Mouse (Mus musculus) lung, embryonic 15.5 days (tissue): Measurements from ENCODE around the gene Asic1. TPM values are rescaled to one million over a fixed set of nuclear protein-coding genes. Genes with fewer than 3 reads are reported as not detected.

ENCODE experiments used
- ATAC-seq: fragments of 200-750 bp; cut with Nextera tagmentation; 2 replicates; pipeline ENCODE4 v1.8.0; 2017; ENCODE audit warnings: moderate number of reproducible peaks, borderline replicate concordance; ENCODE audit not compliant: low FRiP score, low TSS enrichment; ENCODE audit errors: extremely low read depth
- H3K27ac ChIP-seq: fragments of 300-500 bp; sonication (generic); 2 replicates; pipeline ENCODE4 v1.5.1; 2015; ENCODE audit warnings: moderate library complexity, mild to moderate bottlenecking, inconsistent platforms
- H3K27me3 ChIP-seq: fragments of 300-500 bp; sonication (generic); 2 replicates; pipeline ENCODE4 v1.6.1; 2015; ENCODE audit warnings: inconsistent platforms
- H3K36me3 ChIP-seq: fragments of 300-500 bp; sonication (generic); 2 replicates; pipeline ENCODE4 v1.6.1; 2015; ENCODE audit warnings: inconsistent platforms
- H3K4me1 ChIP-seq: fragments of 300-500 bp; sonication (generic); 2 replicates; pipeline ENCODE4 v1.6.1; 2015; ENCODE audit warnings: inconsistent platforms
- H3K4me2 ChIP-seq: fragments of 300-500 bp; sonication (generic); 2 replicates; pipeline ENCODE4 v1.6.1; 2015; ENCODE audit warnings: inconsistent platforms, mild to moderate bottlenecking, moderate library complexity
- H3K4me3 ChIP-seq: fragments of 300-500 bp; sonication (generic); 2 replicates; pipeline ENCODE4 v1.5.1; 2015; ENCODE audit warnings: mild to moderate bottlenecking, inconsistent platforms
- H3K9ac ChIP-seq: fragments of 300-500 bp; sonication (generic); 2 replicates; pipeline ENCODE4 v1.6.1; 2015; ENCODE audit warnings: inconsistent platforms
- H3K9me3 ChIP-seq: fragments of 300-500 bp; sonication (generic); 2 replicates; pipeline ENCODE4 v1.6.1; 2016; ENCODE audit warnings: inconsistent platforms
- WGBS: fragments of 180-500 bp; shearing (Covaris S2); methylation state at CpG from one replicate; pipeline ENCODE4 v1.1.7; 2015; 5-methylcytosine and 5-hydroxymethylcytosine counted together
- polyA plus RNA-seq: library from polyadenylated mRNA; unstranded; fragments of >200 nt; fragmentation: Nextera tagmentation; extraction: Ambion mirVana; gene quantifications from 2 replicates; pipeline ENCODE4 v1.2.1, GENCODE M21; 2015

The Asic1 gene
- polyA plus RNA-seq, 1 experiment from 2014 or later, result 1.8 TPM

DNA sequence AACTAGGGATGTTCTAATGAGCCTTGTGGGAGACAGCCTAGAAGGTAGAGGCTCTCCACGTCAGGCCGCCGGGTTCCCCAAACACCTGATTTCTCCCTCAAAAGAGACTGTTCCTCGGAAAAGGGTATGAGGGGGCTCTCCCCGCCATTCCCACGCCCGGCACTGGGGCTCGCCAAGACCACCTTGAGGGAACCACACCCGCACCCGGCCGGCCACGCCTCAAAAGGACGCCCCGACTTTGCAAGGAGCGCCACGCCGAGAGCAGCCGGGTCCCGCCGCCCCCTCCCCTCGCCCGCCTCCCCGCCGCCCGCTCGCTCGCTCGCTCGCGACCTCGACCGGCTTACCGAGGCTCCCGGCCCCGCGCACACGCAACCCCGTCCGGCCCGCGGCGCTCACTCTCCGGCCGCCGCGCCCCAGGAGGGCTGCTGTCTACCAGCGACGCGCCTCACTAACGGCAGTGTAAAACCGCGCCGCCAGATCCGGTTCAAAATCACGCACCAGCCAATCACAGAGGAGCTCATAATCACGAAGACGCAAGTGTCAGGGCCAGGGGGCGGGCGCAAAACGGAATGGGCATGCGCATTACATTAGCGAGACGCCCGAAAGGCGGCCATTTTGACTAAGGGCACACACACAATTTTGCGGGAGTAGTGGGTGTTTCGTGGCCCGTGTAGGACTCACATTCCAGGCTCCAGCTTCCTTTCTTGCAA, 18.9 kb upstream of the Asic1 start, which contains the start of gene Racgap1:
Racgap1 (minus strand) TSS at position 494 of the 710 bp plus-strand sequence.
- Histone ChIP-seq H3K4me2 (peak within 1 kb of the TSS; percentile 77), H3K4me3 (peak within 1 kb of the TSS; percentile 82), H3K27ac (peak within 1 kb of the TSS; percentile 43; the same call in 1 of the 2 replicates), H3K9ac (peak within 1 kb of the TSS; percentile 81), H3K9me3 (no peaks in the 10 kb centered on the region), H3K4me1 (peaks cover 45% of the 10 kb centered on the region), H3K27me3 (peaks cover 32% of the 10 kb centered on the region), H3K36me3 (no peaks in the 10 kb centered on the region)
- peak; percentile 94 for ATAC-seq
- WGBS, result under 1% methylated on average over 55 of the region's 68 CpGs

- peak overlapping the region; percentile 77 for H3K4me2 ChIP-seq
- H3K36me3 ChIP-seq, result no peaks in the 10 kb centered on the region
- H3K27ac ChIP-seq, result no peak overlapping the region
- peaks cover 35% of the 10 kb centered on the region for H3K27me3 ChIP-seq
- H3K9me3 ChIP-seq, result no peaks in the 10 kb centered on the region
- 61% methylated on average over 10 of the region's 10 CpGs for WGBS
- H3K9ac ChIP-seq, result no peak overlapping the region
- no peak for ATAC-seq
- peaks cover 38% of the 10 kb centered on the region for H3K4me1 ChIP-seq
- H3K4me3 ChIP-seq, result peak overlapping the region; percentile 82
Measured at GRCm38 (mm10) chr15:99651984-99652872, 17.9 kb upstream of the Asic1 start.

GRCm38 (mm10) chr15:99653291-99653690, 16.9 kb upstream of the Asic1 start:
- H3K27me3 ChIP-seq, result peaks cover 35% of the 10 kb centered on the region
- no peak overlapping the region for H3K9ac ChIP-seq
- no peaks in the 10 kb centered on the region for H3K36me3 ChIP-seq
- peaks cover 32% of the 10 kb centered on the region for H3K4me1 ChIP-seq
- peak overlapping the region; percentile 13; the same call in 1 of the 2 replicates for H3K4me3 ChIP-seq
- no peak for ATAC-seq
- 11% methylated on average over 8 of the region's 8 CpGs for WGBS
- no peak overlapping the region for H3K27ac ChIP-seq
- H3K9me3 ChIP-seq, result no peaks in the 10 kb centered on the region
- H3K4me2 ChIP-seq, result peak overlapping the region; percentile 53

- Histone ChIP-seq H3K4me1 (peaks cover 27% of the 10 kb centered on the region), H3K27me3 (peaks cover 35% of the 10 kb centered on the region), H3K4me2 (peak overlapping the region; percentile 53), H3K4me3 (peak overlapping the region; percentile 13; the same call in 1 of the 2 replicates), H3K9me3 (no peaks in the 10 kb centered on the region), H3K27ac (no peak overlapping the region), H3K9ac (0 out of 2 replicates have a peak overlapping the region, but pooled peaks have one; percentile 1), H3K36me3 (no peaks in the 10 kb centered on the region)
- 3% methylated on average over 21 of the region's 21 CpGs for WGBS
- ATAC-seq, result no peak
Measured at GRCm38 (mm10) chr15:99653876-99654275, 16.3 kb upstream of the Asic1 start.

GRCm38 (mm10) chr15:99655956-99656355, 14.2 kb upstream of the Asic1 start:
- Histone ChIP-seq H3K9ac (no peak overlapping the region), H3K4me2 (no peak overlapping the region), H3K36me3 (no peaks in the 10 kb centered on the region), H3K27ac (no peak overlapping the region), H3K4me3 (no peak overlapping the region), H3K27me3 (peaks cover 35% of the 10 kb centered on the region), H3K4me1 (peaks cover 9% of the 10 kb centered on the region; the same call in 1 of the 2 replicates), H3K9me3 (no peaks in the 10 kb centered on the region)
- WGBS, result 35% methylated on average over 9 of the region's 9 CpGs
- ATAC-seq, result no peak

GRCm38 (mm10) chr15:99658437-99658836, 11.7 kb upstream of the Asic1 start:
- H3K27me3 ChIP-seq, result peaks cover 48% of the 10 kb centered on the region
- peaks cover 8% of the 10 kb centered on the region; the same call in 1 of the 2 replicates for H3K4me1 ChIP-seq
- H3K9me3 ChIP-seq, result no peaks in the 10 kb centered on the region
- no peak for ATAC-seq
- no peak overlapping the region for H3K4me3 ChIP-seq
- no peaks in the 10 kb centered on the region for H3K36me3 ChIP-seq
- no peak overlapping the region for H3K9ac ChIP-seq
- no peak overlapping the region for H3K27ac ChIP-seq
- WGBS, result 30% methylated on average over 2 of the region's 2 CpGs
- no peak overlapping the region for H3K4me2 ChIP-seq

- H3K27me3 ChIP-seq, result peaks cover 47% of the 10 kb centered on the region
- no peak overlapping the region for H3K9ac ChIP-seq
- H3K4me3 ChIP-seq, result no peak overlapping the region
- 94% methylated on average over 15 of the region's 15 CpGs for WGBS
- ATAC-seq, result no peak
- H3K36me3 ChIP-seq, result no peaks in the 10 kb centered on the region
- H3K9me3 ChIP-seq, result no peaks in the 10 kb centered on the region
- H3K4me1 ChIP-seq, result peaks cover 14% of the 10 kb centered on the region
- H3K27ac ChIP-seq, result no peak overlapping the region
- no peak overlapping the region for H3K4me2 ChIP-seq
Measured at GRCm38 (mm10) chr15:99661121-99661830, 8.9 kb upstream of the Asic1 start.

- WGBS, result 55% methylated on average over 7 of the region's 7 CpGs
- no peak overlapping the region for H3K27ac ChIP-seq
Measured at GRCm38 (mm10) chr15:99662371-99662770, 7.8 kb upstream of the Asic1 start.

GRCm38 (mm10) chr15:99663964-99664599, 6.1 kb upstream of the Asic1 start:
- Histone ChIP-seq H3K4me1 (peaks cover 14% of the 10 kb centered on the region), H3K36me3 (no peaks in the 10 kb centered on the region), H3K9me3 (no peaks in the 10 kb centered on the region), H3K4me2 (peak overlapping the region; percentile 93), H3K9ac (no peak overlapping the region), H3K4me3 (peak overlapping the region; percentile 44), H3K27me3 (peaks cover 56% of the 10 kb centered on the region), H3K27ac (no peak overlapping the region)
- 3% methylated on average over 17 of the region's 17 CpGs for WGBS
- ATAC-seq, result no peak

More at GRCm38 (mm10) chr15:99662371-99662770, 7.8 kb upstream of the Asic1 start:
- Histone ChIP-seq H3K9ac (no peak overlapping the region), H3K27me3 (peaks cover 50% of the 10 kb centered on the region), H3K4me3 (no peak overlapping the region), H3K36me3 (no peaks in the 10 kb centered on the region), H3K4me1 (peaks cover 14% of the 10 kb centered on the region), H3K9me3 (no peaks in the 10 kb centered on the region), H3K4me2 (no peak overlapping the region)
- no peak for ATAC-seq

DNA sequence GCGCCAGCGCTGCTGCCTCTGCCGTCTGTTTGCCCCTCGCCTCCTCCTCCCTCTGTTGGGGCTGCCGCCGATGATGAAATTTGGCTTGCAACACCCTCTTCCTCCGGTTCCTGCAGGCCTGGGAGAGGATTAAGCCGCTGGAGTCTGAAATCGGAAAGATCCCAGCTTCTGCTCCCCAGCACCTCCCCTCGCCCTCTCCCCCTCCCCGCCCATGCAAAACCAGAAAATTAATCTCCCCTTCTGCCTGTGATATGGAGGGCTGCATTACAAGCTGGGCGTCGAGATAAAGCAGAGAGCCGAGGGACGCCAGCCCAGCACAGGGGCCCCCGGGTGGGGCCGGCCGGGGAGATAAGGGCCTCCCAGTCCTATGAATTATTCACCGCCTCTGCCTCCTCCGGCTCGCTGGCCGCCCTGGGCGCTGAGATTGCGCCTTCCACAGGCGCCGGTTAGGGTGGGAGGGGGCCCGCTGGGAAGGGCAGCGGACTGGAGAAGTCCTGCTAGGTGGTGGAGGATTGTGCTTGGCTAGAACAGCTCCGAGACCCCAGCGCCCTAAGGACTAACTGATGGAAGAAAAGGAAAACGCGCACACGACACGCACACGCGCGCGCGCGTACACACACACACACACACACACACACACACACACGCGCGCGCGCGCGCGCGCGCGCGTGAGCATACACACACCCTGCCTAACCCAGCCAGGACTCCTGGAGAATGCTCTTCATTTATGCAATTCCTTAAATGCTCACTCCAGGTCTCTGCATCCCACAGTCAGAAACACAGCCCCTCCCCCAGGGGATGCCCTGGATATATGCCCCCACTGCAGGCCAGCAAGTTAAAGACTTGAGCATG, 5.3 kb upstream of the Asic1 start:
- ATAC-seq, result peak; percentile 77
- Histone ChIP-seq H3K4me2 (peak overlapping the region; percentile 93), H3K9me3 (no peaks in the 10 kb centered on the region), H3K9ac (peak overlapping the region; percentile 38), H3K36me3 (no peaks in the 10 kb centered on the region), H3K27me3 (peaks cover 63% of the 10 kb centered on the region), H3K4me3 (peak overlapping the region; percentile 44), H3K27ac (peak overlapping the region; percentile 41; the same call in 1 of the 2 replicates), H3K4me1 (peaks cover 14% of the 10 kb centered on the region)
- WGBS, result under 1% methylated on average over 51 of the region's 52 CpGs
